23 mouse cellular contexts compared by ENCODE assay signal in the genomic region with DNA sequence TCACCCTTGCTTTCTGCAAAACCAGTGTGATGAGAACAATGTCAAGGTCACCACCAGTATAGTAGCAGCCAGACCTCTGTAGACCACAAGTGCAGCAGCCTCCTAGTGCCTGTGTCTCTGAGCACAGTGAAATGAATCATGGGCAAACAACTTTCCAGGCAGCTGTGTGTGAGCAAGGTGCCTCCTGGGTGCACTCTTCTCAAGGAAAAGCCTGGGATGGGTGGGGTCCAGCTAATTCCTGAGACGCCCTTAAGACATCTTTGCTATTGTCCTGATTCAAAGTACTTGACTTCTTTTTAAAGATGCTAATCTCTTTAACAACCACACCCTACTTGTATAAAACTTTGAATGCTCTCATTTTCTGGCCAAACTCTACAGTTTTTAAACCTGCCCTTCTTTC.
DNase-seq lines count a peak whose midpoint lies in the region; ATAC-seq and TF ChIP-seq lines count a peak whose summit lies in the region.
"Had no signal": no experiment of that assay in that cellular context is flagged by ENCODE, and none has a peak within 500 bp of the region (broad histone marks: within the 10 kb centered on the region; RNA-seq: fewer than 3 reads in every experiment).

No protein-coding gene starts in this region.

- H3K36me3 ChIP-seq in ES-E14 (ENCODE audit: control insufficient read depth, insufficient read depth, low read length, poor library complexity, severe bottlenecking) = no peaks in the 10 kb centered on the region
- H3K36me3 ChIP-seq in stomach, postnatal 0 days (ENCODE audit: control insufficient read depth, insufficient read depth, low read length) = no peaks in the 10 kb centered on the region
- H3K36me3 ChIP-seq: embryonic facial prominence, embryonic 15.5 days; forebrain, embryonic 10.5 days; hindbrain, embryonic 13.5 days had no signal

- H3K27ac ChIP-seq in ES-E14 (ENCODE audit: insufficient read depth, low read depth, low read length, poor library complexity, severe bottlenecking) = peak overlapping the region; percentile 99
- H3K27ac ChIP-seq in stomach, postnatal 0 days (replicated peaks) = no peak overlapping the region
- H3K27ac ChIP-seq: embryonic facial prominence, embryonic 15.5 days; forebrain, embryonic 10.5 days; gastrocnemius, adult 2 months; hindbrain, embryonic 13.5 days; hindbrain, postnatal 0 days had no signal

- H3K9me3 ChIP-seq in ES-E14 (ENCODE audit: control insufficient read depth, insufficient read depth, low read depth, low read length) = peaks cover 2% of the 10 kb centered on the region
- 0 out of 2 replicates have a peak, but pooled peaks cover 4% of the 10 kb centered on the region for H3K9me3 ChIP-seq in stomach, postnatal 0 days (ENCODE audit: control insufficient read depth, low read length)
- H3K9me3 ChIP-seq: embryonic facial prominence, embryonic 15.5 days had no signal

- no peak overlapping the region for H3K4me3 ChIP-seq in ES-E14 (ENCODE audit: insufficient read depth in 1 of 2, low read depth in 1 of 2, low read length in 2 of 2, poor library complexity in 1 of 2, severe bottlenecking in 1 of 2)
- H3K4me3 ChIP-seq in stomach, postnatal 0 days (ENCODE audit: low read depth, low read length) = no peak overlapping the region
- H3K4me3 ChIP-seq: embryonic facial prominence, embryonic 15.5 days; erythroblast, embryonic 14.5 days; forebrain, embryonic 10.5 days; gastrocnemius, adult 2 months; hindbrain, embryonic 13.5 days had no signal

- peak; percentile 91 for DNase-seq in heart, adult 11 months
- no peak for DNase-seq in heart, postnatal 25 days (ENCODE audit: low spot score)
- DNase-seq in 3T3-L1 (ENCODE audit: low read depth, low spot score) (peak; percentile 18), ES-E14 (ENCODE audit: low read depth, low spot score) (peak; percentile 92)
- DNase-seq in stomach, postnatal 0 days (ENCODE audit: low spot score) = peak; percentile 34
- no peak for DNase-seq in retina, postnatal 1 day
- DNase-seq in cerebellum, postnatal 10 days = no peak
- DNase-seq: adrenal gland, adult 8-10 months; adrenal gland, postnatal 36 days; cerebellum, adult 11 months; cerebellum, adult 9-10 months; embryo, embryonic 11 days; gastrocnemius, adult 2 months; gastrocnemius, postnatal 25 days; heart, postnatal 10 days; kidney, adult 11 months; kidney, adult 9 months had no signal

- in situ Hi-C loops in ES-E14 (cut with MboI; ENCODE audit: low sequenced_read_pairs in 2 of 2, unreplicated experiment in 2 of 2) = no loop called here

- no peak overlapping the region for H3K4me2 ChIP-seq in stomach, postnatal 0 days (replicated peaks; ENCODE audit: low read depth)
- H3K4me2 ChIP-seq: embryonic facial prominence, embryonic 15.5 days; hindbrain, embryonic 13.5 days had no signal

- no peaks in the 10 kb centered on the region for H3K27me3 ChIP-seq in stomach, postnatal 0 days (ENCODE audit: control insufficient read depth, insufficient read depth, low read length)
- H3K27me3 ChIP-seq: embryonic facial prominence, embryonic 15.5 days; hindbrain, embryonic 13.5 days had no signal

- 52% methylated on average over 1 of the region's 1 CpGs for whole genome bisulfite sequencing in stomach, postnatal 0 days

- 0 out of 2 replicates have a peak, but pooled peaks have one; percentile 10 for TF ChIP-seq CTCF in stomach, postnatal 0 days (IDR thresholded peaks at IDR 0.05; ENCODE audit: low read depth)

- no peak; the same call in 1 of the 2 replicates for ATAC-seq in stomach, postnatal 0 days (ENCODE audit: low FRiP score, low TSS enrichment)
- ATAC-seq: forebrain, embryonic 14.5 days; hindbrain, postnatal 0 days had no signal

- H3K9ac ChIP-seq in ES-E14 (ENCODE audit: insufficient read depth, low read depth, low read length, poor library complexity, severe bottlenecking) = no peak overlapping the region
- H3K9ac ChIP-seq in stomach, postnatal 0 days (ENCODE audit: low read length) = no peak overlapping the region
- H3K9ac ChIP-seq: embryonic facial prominence, embryonic 15.5 days; hindbrain, embryonic 13.5 days had no signal

- peaks cover 15 to 25% of the 10 kb centered on the region in 2 experiments for H3K4me1 ChIP-seq in ES-E14 (ENCODE audit: control insufficient read depth in 2 of 2, insufficient read depth in 2 of 2, low read length in 2 of 2, poor library complexity in 1 of 2)
- no peaks in the 10 kb centered on the region for H3K4me1 ChIP-seq in stomach, postnatal 0 days (replicated peaks; ENCODE audit: control insufficient read depth, insufficient read depth)

- TF ChIP-seq EP300 in stomach, postnatal 0 days (optimal IDR thresholded peaks at IDR 0.05) = no peak

- intact Hi-C loops in heart, postnatal 25 days (cut with DNase I) = no loop called here

TF ChIP-seq in ES-E14, 5 proteins besides CTCF, POLR2A, EP300 and RAD21:
- TF ChIP-seq MAFK (IDR thresholded peaks at IDR 0.05; ENCODE audit: insufficient read depth, low read depth, low read length) (no peak), CHD2 (IDR thresholded peaks at IDR 0.05; ENCODE audit: low read depth, low read length) (peak; percentile 71), HCFC1 (IDR thresholded peaks at IDR 0.05; ENCODE audit: borderline replicate concordance, insufficient read depth, low read length) (0 out of 2 replicates have a peak, but pooled peaks have one; percentile 30), ZNF384 (IDR thresholded peaks at IDR 0.05; ENCODE audit: low read depth, low read length) (no peak), ZC3H11A (IDR thresholded peaks at IDR 0.05; ENCODE audit: borderline replicate concordance, low read depth, low read length) (no peak)

Comparison
In these comparisons a context has a peak if more than half of its experiments do, and no peak if none do; other contexts are left out.
1. DNase-seq: peak in heart, adult 11 months (single experiment), 3T3-L1 (single experiment), ES-E14 (single experiment) and stomach, postnatal 0 days (single experiment); none in heart, postnatal 25 days (single experiment), retina, postnatal 1 day (single experiment) and cerebellum, postnatal 10 days (0 of 2).